Mouse (Mus musculus) megakaryocyte, embryonic 14.5 days (primary cell): ENCODE measurements around the gene Dgkg. TPM values are rescaled to one million over a fixed set of nuclear protein-coding genes. Genes with fewer than 3 reads are reported as not detected.

Source experiments
- H3K27me3 ChIP-seq: replicated peaks from 2 replicates; pipeline ENCODE3; 2012; ENCODE audit warnings: inconsistent platforms
- H3K36me3 ChIP-seq: replicated peaks from 2 replicates; pipeline ENCODE3; 2012; ENCODE audit warnings: low read length, inconsistent platforms, mixed read lengths
- H3K4me1 ChIP-seq: 2 replicates; pipeline ENCODE4 v1.6.1; 2012; ENCODE audit warnings: inconsistent platforms
- H3K4me3 ChIP-seq: replicated peaks from 2 replicates; pipeline ENCODE3; 2012; ENCODE audit warnings: moderate library complexity, mild to moderate bottlenecking, inconsistent platforms
- H3K9me3 ChIP-seq: 2 replicates; pipeline ENCODE4 v1.6.1; 2012; ENCODE audit warnings: inconsistent platforms
- FLI1 ChIP-seq: IDR thresholded peaks from 2 replicates; pipeline ENCODE4 v1.6.1; 2012; ENCODE audit warnings: low read length, inconsistent platforms, mixed read lengths
- GATA1 ChIP-seq: IDR thresholded peaks from 3 replicates; pipeline ENCODE4 v1.6.1; 2012; ENCODE audit warnings: mixed read lengths, low read length, inconsistent platforms, borderline replicate concordance
- polyA plus RNA-seq: library from polyadenylated mRNA; stranded (reverse); fragments of >175 nt; gene quantifications from 2 replicates; pipeline ENCODE4 v1.2.3, GENCODE M21; 2012; ENCODE audit warnings: low replicate concordance; ENCODE audit not compliant: insufficient read depth

Dgkg gene
- 1.9 and 2.9 TPM in 2 replicates for polyA plus RNA-seq

DNA sequence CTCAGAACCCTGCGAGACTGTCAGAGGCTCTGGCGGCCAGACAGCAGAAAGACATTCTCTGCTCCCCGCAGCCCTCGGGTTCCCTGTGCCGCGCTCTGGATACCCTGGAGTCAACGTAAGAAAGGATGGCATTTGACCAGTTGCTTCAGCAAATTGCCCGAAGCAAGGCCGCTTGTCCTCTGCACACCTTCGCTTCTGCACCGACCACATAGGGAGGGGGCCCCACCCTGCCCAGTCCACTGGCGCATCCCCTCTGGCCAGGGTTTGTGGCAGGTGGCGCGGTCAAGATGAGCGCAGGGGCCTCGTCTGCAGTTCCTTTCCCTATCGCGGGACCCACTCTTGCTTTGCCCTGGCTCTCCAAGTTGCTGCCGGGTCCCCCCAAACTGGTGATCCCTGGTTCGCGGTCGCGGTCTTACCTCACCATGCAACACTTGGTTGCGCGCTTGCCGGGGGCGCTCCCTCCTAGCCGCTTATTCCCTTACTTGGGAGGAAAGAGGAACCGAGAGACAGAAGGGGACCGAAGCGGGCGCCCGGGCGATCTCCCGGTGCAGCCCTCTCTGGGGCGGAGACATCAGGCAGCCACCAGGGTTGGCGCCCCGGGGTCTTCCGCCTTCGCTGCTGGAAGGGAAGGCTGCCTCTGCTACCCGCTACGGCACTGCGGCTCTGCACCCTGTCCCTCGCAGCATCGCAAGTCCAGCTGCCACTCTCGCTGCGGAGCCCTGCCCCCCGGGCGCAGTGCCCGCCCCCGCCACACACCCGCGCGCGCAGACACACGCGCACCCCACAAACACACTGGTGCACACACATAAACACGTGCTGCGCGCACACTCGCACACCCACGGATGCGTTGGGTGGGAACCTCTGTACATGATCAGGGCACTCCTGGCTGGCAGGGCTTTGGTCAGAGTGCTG is at the start of gene Dgkg:
Gene Dgkg (minus strand): TSS at position 689 of the 912 bp plus-strand sequence.
- no peak for TF ChIP-seq FLI1
- TF ChIP-seq GATA1, result no peak
- Histone ChIP-seq H3K4me3 (peak within 1 kb of the TSS; percentile 97), H3K27me3 (no peaks in the 10 kb centered on the region), H3K36me3 (peaks cover 15% of the 10 kb centered on the region), H3K4me1 (peaks cover 87% of the 10 kb centered on the region), H3K9me3 (no peaks in the 10 kb centered on the region)

DNA sequence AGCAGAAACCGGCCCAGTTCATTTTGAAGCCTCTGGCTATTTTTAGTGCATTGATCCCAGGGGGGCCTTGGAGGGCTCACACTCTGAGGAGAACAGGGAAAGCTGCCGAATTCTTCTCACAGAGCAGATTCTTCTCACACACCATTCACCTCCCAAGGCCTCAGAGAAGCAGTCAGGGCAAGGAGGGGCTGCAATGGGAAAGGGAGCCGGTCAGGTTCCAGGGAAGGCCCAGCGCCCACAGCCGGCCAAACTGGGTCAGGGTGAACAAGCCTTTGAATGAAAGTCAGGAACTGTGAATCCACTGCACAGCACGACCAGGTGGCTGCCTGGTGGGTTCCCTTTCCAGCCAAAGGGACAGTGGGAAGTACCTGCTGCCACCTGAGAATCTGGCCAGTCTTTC is 47.9 kb upstream of the Dgkg start:
- Histone ChIP-seq H3K4me1 (no peaks in the 10 kb centered on the region), H3K9me3 (no peaks in the 10 kb centered on the region), H3K4me3 (no peak overlapping the region), H3K36me3 (no peaks in the 10 kb centered on the region), H3K27me3 (peaks cover 29% of the 10 kb centered on the region)
- TF ChIP-seq GATA1 (no peak), FLI1 (no peak)

DNA sequence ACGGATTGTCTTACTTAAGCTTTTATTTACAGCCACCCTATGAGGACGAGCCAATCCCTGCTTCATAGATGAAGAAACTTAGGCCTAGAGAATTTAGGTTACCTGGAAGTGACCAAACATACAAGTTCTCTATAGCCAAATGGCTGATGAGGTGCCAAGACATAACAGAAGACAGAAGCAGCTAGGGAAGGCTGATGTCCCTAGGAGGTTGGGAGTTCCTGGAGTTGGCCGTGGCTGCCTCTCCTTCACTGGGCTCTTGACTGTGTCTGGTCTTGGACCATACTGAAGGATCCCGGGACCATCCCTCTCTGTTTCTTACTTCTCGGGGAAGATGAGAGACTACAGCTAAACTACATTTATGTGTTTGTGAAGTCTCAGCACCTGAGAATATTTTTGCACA is 47.1 kb upstream of the Dgkg start:
- no peaks in the 10 kb centered on the region for H3K36me3 ChIP-seq
- peaks cover 29% of the 10 kb centered on the region for H3K27me3 ChIP-seq
- no peak overlapping the region for H3K4me3 ChIP-seq
- H3K9me3 ChIP-seq, result no peaks in the 10 kb centered on the region
- H3K4me1 ChIP-seq, result no peaks in the 10 kb centered on the region
- no peak for TF ChIP-seq FLI1
- no peak for TF ChIP-seq GATA1

DNA sequence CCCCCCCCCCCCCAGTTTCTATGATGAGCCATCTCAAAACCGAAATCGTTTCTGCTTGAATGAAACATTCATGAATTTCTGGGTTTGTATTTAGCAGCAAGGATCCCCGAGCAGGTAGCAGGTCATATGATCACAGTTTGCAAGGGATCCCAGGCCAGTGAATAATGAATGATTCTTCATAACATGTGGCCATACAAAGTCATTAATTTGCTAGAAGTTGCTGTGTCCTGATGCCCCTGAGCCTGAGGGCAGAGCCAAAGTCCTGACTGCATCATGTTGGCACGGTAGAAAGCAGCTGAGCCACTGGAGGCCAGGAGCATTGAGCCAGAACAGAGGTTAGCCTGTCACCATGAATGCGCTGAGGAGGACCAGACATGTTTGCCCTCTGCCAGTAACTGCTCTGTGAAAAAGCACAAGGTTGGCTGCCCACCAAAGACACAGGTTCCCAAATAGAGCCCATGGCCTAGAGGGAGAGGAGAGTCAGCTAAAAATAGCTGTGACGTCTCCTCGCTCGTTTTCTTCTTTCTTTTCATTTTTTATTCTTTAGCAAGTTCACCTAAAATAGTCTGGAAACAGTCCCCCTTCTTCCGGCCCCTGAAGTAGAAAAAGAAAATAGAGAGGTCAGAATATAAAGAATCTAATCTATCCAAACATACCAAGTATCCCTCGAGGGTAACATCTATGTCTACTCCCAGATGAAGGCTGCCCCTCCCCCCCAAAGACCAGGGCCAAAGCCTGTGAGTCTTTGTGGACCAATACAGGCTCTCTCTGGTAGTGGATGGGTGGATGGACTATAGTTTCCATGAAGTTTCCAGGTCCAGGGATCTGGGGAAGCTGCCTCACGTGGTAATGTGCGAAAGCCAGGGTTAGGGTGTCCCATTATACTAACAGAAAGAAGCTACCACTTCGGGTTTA is 42.1 kb upstream of the Dgkg start:
- no peaks in the 10 kb centered on the region for H3K36me3 ChIP-seq
- H3K4me3 ChIP-seq, result no peak overlapping the region
- no peaks in the 10 kb centered on the region for H3K9me3 ChIP-seq
- H3K4me1 ChIP-seq, result no peaks in the 10 kb centered on the region
- peaks cover 12% of the 10 kb centered on the region for H3K27me3 ChIP-seq
- TF ChIP-seq FLI1, result no peak
- no peak for TF ChIP-seq GATA1

DNA sequence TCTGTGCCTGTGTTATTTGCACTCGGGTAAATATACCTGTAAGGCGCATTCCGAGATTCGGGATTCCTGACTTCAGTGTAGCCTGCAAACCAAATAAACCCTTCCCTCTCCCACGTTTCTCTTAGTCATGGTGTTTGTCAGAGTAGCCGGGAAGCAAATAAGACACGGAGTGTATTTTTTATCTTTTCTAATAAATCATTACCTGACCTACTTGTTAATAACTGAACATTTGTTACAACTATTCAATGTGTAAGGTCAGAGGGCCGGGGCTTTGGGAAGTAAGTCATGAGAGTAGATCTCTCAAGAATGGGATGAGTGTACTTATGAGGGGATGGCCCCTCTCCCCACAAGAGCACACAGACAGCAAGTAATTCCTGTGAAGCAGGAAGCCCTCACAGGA is 41.1 kb upstream of the Dgkg start:
- peaks cover 11% of the 10 kb centered on the region for H3K27me3 ChIP-seq
- TF ChIP-seq GATA1 (no peak), FLI1 (no peak)
- no peaks in the 10 kb centered on the region for H3K4me1 ChIP-seq
- no peaks in the 10 kb centered on the region for H3K9me3 ChIP-seq
- no peak overlapping the region for H3K4me3 ChIP-seq
- no peaks in the 10 kb centered on the region for H3K36me3 ChIP-seq

DNA sequence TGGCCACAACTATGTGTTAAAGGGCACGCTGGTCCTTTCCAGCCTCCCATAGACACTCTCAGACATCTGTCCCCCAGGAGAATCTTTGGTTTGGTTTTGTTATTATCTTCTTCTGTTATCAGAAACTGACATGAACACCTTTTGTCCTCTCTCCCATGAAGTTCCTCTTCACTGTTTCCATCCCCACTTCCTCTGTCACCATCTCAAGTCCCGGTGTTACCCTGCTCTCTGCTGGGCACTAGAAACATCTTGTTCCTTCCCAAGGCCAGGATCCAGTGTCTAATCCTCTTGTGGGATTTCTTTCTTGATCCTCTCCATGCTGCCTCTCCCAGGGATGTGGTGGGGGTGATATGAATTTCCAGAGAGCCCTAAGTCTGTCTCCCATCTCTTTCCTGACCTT is 32.6 kb upstream of the Dgkg start:
- TF ChIP-seq FLI1 (no peak), GATA1 (no peak)
- Histone ChIP-seq H3K9me3 (peaks cover 8% of the 10 kb centered on the region), H3K4me1 (0 out of 2 replicates have a peak, but pooled peaks cover 3% of the 10 kb centered on the region), H3K4me3 (no peak overlapping the region), H3K27me3 (peaks cover 25% of the 10 kb centered on the region), H3K36me3 (no peaks in the 10 kb centered on the region)

DNA sequence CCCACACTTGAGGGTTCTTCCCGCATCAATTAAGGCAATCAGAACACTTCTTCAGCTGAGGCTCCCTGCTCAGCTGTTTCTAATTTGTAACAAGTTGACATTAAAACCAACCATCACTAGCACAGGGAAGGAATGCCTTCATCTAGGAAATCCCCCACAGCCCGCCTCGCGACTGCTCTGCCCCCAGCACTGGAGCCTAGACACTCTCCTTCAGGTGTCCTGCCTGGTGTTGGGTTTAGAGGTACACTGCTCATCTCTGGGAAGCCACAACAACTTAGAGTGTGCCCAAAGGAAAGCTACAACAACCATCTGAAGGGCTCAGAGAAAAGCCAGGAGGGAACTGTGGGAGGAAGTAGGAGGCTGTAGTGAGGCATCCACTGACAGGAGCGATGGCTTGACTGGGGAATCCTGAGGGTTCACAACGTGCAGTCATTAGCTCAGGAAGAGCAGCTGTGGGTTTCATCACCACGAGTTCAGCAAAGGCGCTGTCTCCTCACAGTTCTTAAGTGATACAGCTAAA is 30.8 kb upstream of the Dgkg start:
- Histone ChIP-seq H3K27me3 (peaks cover 22% of the 10 kb centered on the region), H3K9me3 (peaks cover 8% of the 10 kb centered on the region), H3K4me3 (no peak overlapping the region), H3K4me1 (peaks cover 4% of the 10 kb centered on the region; the same call in 1 of the 2 replicates), H3K36me3 (no peaks in the 10 kb centered on the region)
- TF ChIP-seq FLI1 (no peak), GATA1 (no peak)

DNA sequence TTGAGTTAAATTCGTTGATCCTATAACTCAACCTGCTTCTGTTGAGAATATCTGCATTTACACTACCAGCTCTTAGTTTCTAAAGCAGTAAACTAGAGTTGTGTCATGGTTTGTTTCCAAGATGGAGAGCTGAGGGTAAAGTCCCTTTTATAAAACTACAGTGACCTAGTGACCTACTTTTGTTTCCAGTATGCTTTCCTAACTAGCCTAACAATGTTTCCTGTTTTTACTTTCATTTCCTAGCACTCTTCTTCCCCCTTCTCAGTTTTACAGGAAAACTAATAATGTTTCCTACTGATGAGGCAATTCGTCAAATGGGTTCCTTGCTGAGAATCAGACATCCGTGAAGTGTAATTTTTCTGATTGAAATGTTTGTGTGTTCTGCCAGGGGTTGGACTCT is 26.6 kb upstream of the Dgkg start:
- peaks cover 8% of the 10 kb centered on the region for H3K27me3 ChIP-seq
- peaks cover 8% of the 10 kb centered on the region for H3K9me3 ChIP-seq
- no peaks in the 10 kb centered on the region for H3K36me3 ChIP-seq
- peaks cover 6% of the 10 kb centered on the region; the same call in 1 of the 2 replicates for H3K4me1 ChIP-seq
- no peak overlapping the region for H3K4me3 ChIP-seq
- TF ChIP-seq FLI1 (no peak), GATA1 (no peak)

DNA sequence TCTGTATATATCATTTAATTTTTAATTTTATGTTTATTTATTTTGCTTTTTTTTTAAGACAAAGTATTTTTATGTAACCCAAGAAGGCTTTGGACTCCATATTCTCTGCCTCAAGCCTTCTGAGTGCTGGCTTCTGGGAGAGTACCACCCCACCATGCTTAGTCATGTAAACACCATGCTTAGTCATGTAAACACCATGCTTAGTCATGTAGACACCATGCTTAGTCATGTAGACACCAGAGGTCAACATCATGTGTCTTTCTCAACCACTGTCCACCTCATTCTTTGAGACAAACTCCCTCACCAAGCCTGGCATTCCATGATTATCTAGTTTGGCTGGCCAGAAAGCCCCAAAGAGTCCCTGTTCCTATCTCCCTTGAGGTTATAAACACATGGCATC is 25.7 kb upstream of the Dgkg start:
- peaks cover 6% of the 10 kb centered on the region for H3K9me3 ChIP-seq
- H3K4me3 ChIP-seq, result peak overlapping the region; percentile 28
- peaks cover 6% of the 10 kb centered on the region; the same call in 1 of the 2 replicates for H3K4me1 ChIP-seq
- TF ChIP-seq FLI1 (no peak), GATA1 (no peak)
- no peaks in the 10 kb centered on the region for H3K36me3 ChIP-seq
- H3K27me3 ChIP-seq, result peaks cover 5% of the 10 kb centered on the region

DNA sequence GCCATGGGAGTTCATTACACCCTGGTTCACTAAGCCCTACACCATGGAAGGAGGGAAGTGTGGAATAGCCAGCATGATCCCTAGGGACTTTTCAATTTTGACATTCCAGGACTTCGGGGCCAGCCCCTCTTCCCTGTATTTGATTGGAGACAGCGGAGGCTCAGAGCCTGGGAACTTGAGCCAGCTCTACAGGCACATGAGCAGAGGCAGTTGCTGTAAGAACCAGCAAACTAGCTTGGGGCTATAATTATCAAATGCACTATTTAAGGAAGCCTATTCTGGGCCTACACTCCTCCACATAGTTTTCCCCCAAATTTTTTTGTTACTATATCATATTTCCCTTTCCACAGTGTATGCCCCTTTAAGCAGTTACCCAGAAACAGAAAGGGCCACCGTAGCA is 22.6 kb upstream of the Dgkg start:
- Histone ChIP-seq H3K4me3 (no peak overlapping the region), H3K27me3 (peaks cover 4% of the 10 kb centered on the region), H3K36me3 (no peaks in the 10 kb centered on the region), H3K4me1 (peaks cover 3% of the 10 kb centered on the region; the same call in 1 of the 2 replicates), H3K9me3 (no peaks in the 10 kb centered on the region)
- TF ChIP-seq GATA1 (no peak), FLI1 (no peak)
